Mouse (Mus musculus) ES-Bruce4 (cell line): ENCODE measurements around the gene Git1.

Source experiments
- CTCF ChIP-seq: IDR thresholded peaks from one replicate; pipeline ENCODE4 v1.8.1; 2011; ENCODE audit warnings: low read depth, low read length
- EP300 ChIP-seq: IDR thresholded peaks from 2 replicates; pipeline ENCODE4 v1.6.1; 2011; ENCODE audit warnings: low read depth, low read length; ENCODE audit not compliant: insufficient read depth
- POLR2A ChIP-seq: IDR thresholded peaks from one replicate; pipeline ENCODE4 v1.8.1; 2011; ENCODE audit warnings: low read length; ENCODE audit not compliant: insufficient read depth

DNA sequence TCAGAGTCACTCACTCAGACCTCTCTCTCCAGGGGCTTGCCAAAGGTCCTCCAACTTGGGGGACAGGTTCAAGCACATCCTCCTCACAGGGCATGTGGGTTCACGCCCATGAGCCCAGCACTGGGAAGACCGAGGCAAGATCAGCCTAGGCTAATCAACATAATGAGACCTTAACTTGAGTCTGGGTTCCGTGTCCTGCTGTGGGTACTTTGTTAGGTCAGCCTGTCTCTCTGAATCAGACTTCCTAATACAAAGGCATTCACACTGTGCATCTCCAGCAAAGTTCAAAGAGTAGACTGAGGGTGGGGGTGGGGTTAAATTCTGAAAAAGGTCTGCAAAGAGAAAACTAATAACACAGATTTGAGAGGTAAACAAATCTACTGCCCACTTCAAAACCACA, 28.3 kb upstream of the Git1 start:
- no peak for TF ChIP-seq CTCF
- TF ChIP-seq POLR2A, result no peak
- TF ChIP-seq EP300, result no peak
